Mouse (Mus musculus) adrenal gland, adult 8-10 months (tissue): ENCODE results near the gene Necap1. TPM values are rescaled to one million over a fixed set of nuclear protein-coding genes. Genes with fewer than 3 reads are reported as not detected.

Experiments used
- DNase-seq: peaks from one replicate; pipeline ENCODE4 v3.0.0; 2022
- microRNA-seq, 2 experiments: library from miRNA; unstranded; fragments of <30 nt; microRNA quantifications; one replicate each; pipeline ENCODE4 v1.2.0; 2022
- total RNA-seq, 4 experiments: library from RNA; stranded (reverse); gene quantifications; 2 replicates each; pipeline ENCODE4 v1.2.4; 2022

Necap1 gene
- total RNA-seq, 4 experiments from 2014 or later, result 56.7 to 65.7 (median 58.1) TPM

DNA sequence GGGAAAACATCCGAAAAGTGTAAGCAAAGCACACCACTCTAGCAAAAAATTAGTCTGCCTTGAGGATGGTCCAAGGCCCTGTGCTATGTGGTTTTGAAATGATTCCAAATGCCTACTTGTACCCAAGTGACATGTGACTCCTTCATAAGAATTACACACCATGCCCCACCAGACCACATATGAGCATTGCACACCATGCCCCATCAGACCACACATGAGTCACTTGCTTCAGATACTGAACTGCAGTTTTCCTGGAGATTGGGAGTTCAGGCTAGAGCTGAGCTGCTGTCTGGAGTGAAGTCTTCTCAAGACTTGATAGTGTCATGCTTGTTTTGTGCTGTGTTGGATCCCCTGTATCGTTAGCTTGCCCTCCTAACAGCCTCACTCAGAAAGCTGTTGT, 15.3 kb downstream of the Necap1 start:
- no peak for DNase-seq

- DNase-seq, result no peak
Measured at GRCm38 (mm10) chr6:122892442-122893049, 18.3 kb downstream of the Necap1 start.

DNA sequence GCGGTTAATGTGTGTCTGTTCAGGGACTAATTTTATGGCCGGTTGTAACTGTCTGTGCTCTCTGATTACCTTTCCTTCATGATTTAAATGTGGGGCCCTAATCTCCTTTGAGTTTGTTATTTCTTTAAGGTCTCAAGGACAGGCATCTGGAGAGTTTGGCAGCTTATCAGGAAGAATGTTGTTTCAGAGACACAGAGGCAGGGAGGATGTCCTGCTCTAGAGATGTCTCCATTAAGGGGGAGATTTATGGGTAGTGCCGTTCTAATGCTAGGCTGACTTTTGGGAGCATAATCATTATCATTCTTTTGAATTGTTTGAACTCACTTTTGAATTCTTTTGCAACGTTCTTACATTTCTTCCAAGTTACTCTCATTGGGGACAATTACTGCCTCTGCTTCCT, 45.6 kb downstream of the Necap1 start:
- no peak for DNase-seq

- no peak for DNase-seq
Measured at GRCm38 (mm10) chr6:122921451-122921850, 47.2 kb downstream of the Necap1 start, which contains the start of gene Clec4a1. Gene Clec4a1, plus strand, starts transcription at chr6:122921848.

DNA sequence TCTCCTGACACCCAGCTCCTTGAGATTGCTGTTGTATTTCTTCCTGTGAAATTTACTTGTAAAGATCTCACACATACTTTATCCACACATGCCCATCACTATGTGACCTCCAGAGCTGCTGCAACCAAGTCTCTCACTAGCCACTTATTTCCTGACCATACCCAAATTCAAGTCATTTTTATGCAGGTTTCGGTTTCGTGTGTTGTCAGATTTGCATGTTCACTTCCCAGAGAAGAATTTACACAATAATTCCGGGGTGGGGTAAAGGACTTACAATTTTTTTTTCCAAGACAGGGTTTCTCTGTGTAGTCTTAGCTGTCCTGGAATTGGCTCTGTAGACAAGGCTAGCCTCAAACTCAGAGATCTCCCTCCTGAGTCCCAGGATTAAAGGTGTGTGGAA, 60.6 kb downstream of the Necap1 start:
- no peak for DNase-seq

Small RNA genes lying within 50 kb of the gene (microRNA-seq; reads per million reads assigned to microRNA genes)
- gene Mir7231, result 0 to 0.35 reads per million in 2 experiments

Other genes with a start within 250 kb of the Necap1 start
- gene Dppa3, start 248.1 kb upstream of the Necap1 start, total RNA-seq, result not detected
- not detected for gene Nanog, start 167.0 kb upstream of the Necap1 start, total RNA-seq
- 10 to 100 TPM; 10.3 to 17.0 (median 11.7) TPM for gene Slc2a3, start 72.8 kb upstream of the Necap1 start, total RNA-seq
- 10 to 100 TPM; 18.6 to 24.8 (median 21.6) TPM for gene Foxj2, start 54.6 kb upstream of the Necap1 start, total RNA-seq
- gene C3ar1, start 18.3 kb upstream of the Necap1 start, total RNA-seq, result 10 to 100 TPM in 2 of 4 experiments, 1 to 10 TPM in 2; 3.6 to 14.5 (median 8.7) TPM
- 1 to 10 TPM; 1.7 to 3.9 (median 3.3) TPM for gene Clec4a1, start 47.4 kb downstream of the Necap1 start, total RNA-seq
- gene Clec4a3, start 78.0 kb downstream of the Necap1 start, total RNA-seq, result 1 to 10 TPM; 5.1 to 9.0 (median 6.4) TPM
- under 1 TPM in 2 of 4 experiments, not detected in 2; 0.40 to 0.46 TPM for gene Clec4a4, start 115.9 kb downstream of the Necap1 start, total RNA-seq
- 1 to 10 TPM in 2 of 4 experiments, under 1 TPM in 2; 0.46 to 2.3 (median 1.2) TPM for gene Clec4b1, start 175.5 kb downstream of the Necap1 start, total RNA-seq
- 1 to 10 TPM; 3.5 to 7.4 (median 5.0) TPM for gene Clec4a2, start 232.0 kb downstream of the Necap1 start, total RNA-seq